Comparison of ENCODE assay signal across 9 mouse cellular contexts in the genomic region with DNA sequence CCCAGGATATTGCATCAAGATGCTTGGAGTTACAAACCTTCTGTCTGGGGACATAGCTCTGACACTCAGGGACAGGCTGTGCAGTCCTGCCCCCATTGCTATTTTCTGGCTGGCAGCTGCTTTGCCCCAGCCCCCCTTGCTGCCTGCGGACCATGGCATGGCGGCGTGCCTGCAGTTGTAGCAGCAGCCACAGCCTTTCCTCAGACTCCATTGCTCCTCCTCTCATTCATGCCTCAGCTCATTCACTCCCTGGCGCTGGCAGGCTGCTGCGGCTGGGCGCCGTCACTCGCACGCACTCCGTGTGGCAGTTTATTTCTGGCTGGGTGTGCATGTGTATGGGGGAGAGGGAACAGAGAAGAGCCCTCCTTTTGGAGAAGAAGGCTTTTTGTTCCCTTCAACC. TPM values are rescaled to one million over a fixed set of nuclear protein-coding genes. Genes with fewer than 3 reads are reported as not detected.
DNase-seq lines count a peak whose midpoint lies in the region; ATAC-seq lines count a peak whose summit lies in the region.
"Had no signal": no experiment of that assay in that cellular context is flagged by ENCODE, and none has a peak within 500 bp of the region (broad histone marks: within the 10 kb centered on the region; RNA-seq: fewer than 3 reads in every experiment).

No protein-coding gene starts in this region.

- H3K9ac ChIP-seq in limb, embryonic 13.5 days = no peak overlapping the region
- peak overlapping the region; percentile 32; the same call in 1 of the 2 replicates for H3K9ac ChIP-seq in neural tube, embryonic 14.5 days (replicated peaks; ENCODE audit: low read depth, low read length)
- H3K9ac ChIP-seq in intestine, embryonic 15.5 days = no peak overlapping the region

- H3K4me3 ChIP-seq in forebrain, embryonic 10.5 days = peak overlapping the region; percentile 24; the same call in 1 of the 2 replicates
- H3K4me3 ChIP-seq in limb, embryonic 13.5 days = no peak overlapping the region
- H3K4me3 ChIP-seq in neural tube, embryonic 14.5 days (ENCODE audit: low read depth, low read length) = peak overlapping the region; percentile 36; the same call in 1 of the 2 replicates
- H3K4me3 ChIP-seq in intestine, embryonic 15.5 days (replicated peaks) = no peak overlapping the region

- H3K4me2 ChIP-seq in limb, embryonic 13.5 days (replicated peaks) = peak overlapping the region; percentile 76
- H3K4me2 ChIP-seq in neural tube, embryonic 14.5 days (ENCODE audit: low read depth, low read length) = peak overlapping the region; percentile 82
- no peak overlapping the region for H3K4me2 ChIP-seq in intestine, embryonic 15.5 days (replicated peaks)

- H3K36me3 ChIP-seq in forebrain, embryonic 10.5 days (replicated peaks) = no peaks in the 10 kb centered on the region
- H3K36me3 ChIP-seq in limb, embryonic 13.5 days = no peaks in the 10 kb centered on the region
- H3K36me3 ChIP-seq in neural tube, embryonic 14.5 days (ENCODE audit: control insufficient read depth, insufficient read depth, low read length) = no peaks in the 10 kb centered on the region
- no peaks in the 10 kb centered on the region for H3K36me3 ChIP-seq in intestine, embryonic 15.5 days

- WGBS in forebrain, embryonic 10.5 days = 42% methylated on average over 10 of the region's 10 CpGs
- 36% methylated on average over 10 of the region's 10 CpGs for WGBS in limb, embryonic 13.5 days
- 14% methylated on average over 8 of the region's 10 CpGs for WGBS in neural tube, embryonic 14.5 days
- WGBS in intestine, embryonic 15.5 days = 55% methylated on average over 10 of the region's 10 CpGs

- no peak for DNase-seq in forebrain, embryonic 10.5 days (ENCODE audit: extremely low spot score, low spot score)
- peak; percentile 24 to 46 for DNase-seq in heart, postnatal 14 days
- no peak for DNase-seq in cerebellum, adult 11 months
- no peak for DNase-seq in spleen, postnatal 10 days (ENCODE audit: low spot score in 2 of 2)

- peaks cover 6% of the 10 kb centered on the region; the same call in 1 of the 2 replicates for H3K27me3 ChIP-seq in forebrain, embryonic 10.5 days (ENCODE audit: poor library complexity, severe bottlenecking)
- H3K27me3 ChIP-seq in limb, embryonic 13.5 days = no peaks in the 10 kb centered on the region
- no peaks in the 10 kb centered on the region for H3K27me3 ChIP-seq in neural tube, embryonic 14.5 days (ENCODE audit: control insufficient read depth, insufficient read depth, low read length)
- H3K27me3 ChIP-seq in intestine, embryonic 15.5 days (replicated peaks) = no peaks in the 10 kb centered on the region

- H3K9me3 ChIP-seq in forebrain, embryonic 10.5 days = no peaks in the 10 kb centered on the region
- H3K9me3 ChIP-seq in limb, embryonic 13.5 days = no peaks in the 10 kb centered on the region
- H3K9me3 ChIP-seq in neural tube, embryonic 14.5 days (ENCODE audit: control insufficient read depth, low read length) = no peaks in the 10 kb centered on the region
- H3K9me3 ChIP-seq in intestine, embryonic 15.5 days = no peaks in the 10 kb centered on the region

- H3K4me1 ChIP-seq in forebrain, embryonic 10.5 days = peaks cover 40% of the 10 kb centered on the region
- peaks cover 31% of the 10 kb centered on the region for H3K4me1 ChIP-seq in limb, embryonic 13.5 days
- peaks cover 23% of the 10 kb centered on the region for H3K4me1 ChIP-seq in neural tube, embryonic 14.5 days (ENCODE audit: control insufficient read depth, insufficient read depth, low read length)
- H3K4me1 ChIP-seq in intestine, embryonic 15.5 days (replicated peaks) = no peaks in the 10 kb centered on the region

- peak overlapping the region; percentile 53 for H3K27ac ChIP-seq in forebrain, embryonic 10.5 days
- no peak overlapping the region for H3K27ac ChIP-seq in limb, embryonic 13.5 days
- H3K27ac ChIP-seq in neural tube, embryonic 14.5 days (ENCODE audit: low read depth, low read length) = peak overlapping the region; percentile 23; the same call in 1 of the 2 replicates
- H3K27ac ChIP-seq in intestine, embryonic 15.5 days = no peak overlapping the region
- H3K27ac ChIP-seq: kidney, postnatal 0 days had no signal

- intact Hi-C loops in heart, postnatal 14 days (cut with DNase I) = no loop called here

- ATAC-seq in common myeloid progenitor, adult 5-6 weeks (replicated peaks; ENCODE audit: low read depth, poor library complexity, severe bottlenecking) = 0 out of 2 replicates have a peak, but pooled peaks have one; percentile 7
- 0 out of 2 replicates have a peak, but pooled peaks have one; percentile 18 for ATAC-seq in limb, embryonic 13.5 days (ENCODE audit: low FRiP score, low read depth)
- ATAC-seq in neural tube, embryonic 14.5 days (ENCODE audit: low read depth) = peak; percentile 47; the same call in 1 of the 2 replicates
- ATAC-seq in intestine, embryonic 15.5 days = no peak

RNA-seq across cellular contexts. Expression of a gene that starts 2.0 kb away (rescaled TPM):
- total RNA-seq in common myeloid progenitor, adult 5-6 weeks (2017) = 0.09 TPM in 1 of 2 replicates, not detected in the other
- 12.1 and 12.2 TPM in 2 replicates for polyA plus RNA-seq in forebrain, embryonic 10.5 days (2016; fragmentation: Nextera tagmentation; extraction: Ambion mirVana)
- under 1 TPM; 0.72 to 0.83 TPM for total RNA-seq in heart, postnatal 14 days (2021)
- 15.5 and 16.0 TPM in 2 replicates for polyA plus RNA-seq in limb, embryonic 13.5 days (2015; fragmentation: Nextera tagmentation; extraction: Ambion mirVana)
- 45.3 and 51.0 TPM in 2 replicates for polyA plus RNA-seq in neural tube, embryonic 14.5 days (2014; fragmentation: Nextera tagmentation; extraction: Ambion mirVana)
- 5.2 and 6.8 TPM in 2 replicates for polyA plus RNA-seq in intestine, embryonic 15.5 days (2015; fragmentation: Nextera tagmentation; extraction: Ambion mirVana)

Comparison
In these comparisons a context has a peak if more than half of its experiments do, and no peak if none do; other contexts are left out.
1. DNase-seq: peak in heart, postnatal 14 days (2 of 2); none in forebrain, embryonic 10.5 days (single experiment), cerebellum, adult 11 months (single experiment) and spleen, postnatal 10 days (0 of 2).
2. H3K27ac ChIP-seq: peak in forebrain, embryonic 10.5 days (single experiment) and neural tube, embryonic 14.5 days (single experiment); none in limb, embryonic 13.5 days (single experiment) and intestine, embryonic 15.5 days (single experiment).
3. H3K4me3 ChIP-seq: peak in forebrain, embryonic 10.5 days (single experiment) and neural tube, embryonic 14.5 days (single experiment); none in limb, embryonic 13.5 days (single experiment) and intestine, embryonic 15.5 days (single experiment).